In genomic region chr17:23806867-23807266, GRCm38 (mm10) we compare ENCODE assay signal across 8 mouse cellular contexts. TPM values are rescaled to one million over a fixed set of nuclear protein-coding genes. Genes with fewer than 3 reads are reported as not detected.
DNase-seq lines count a peak whose midpoint lies in the region; ATAC-seq and TF ChIP-seq lines count a peak whose summit lies in the region.

No protein-coding gene starts in this region.

- peak overlapping the region; percentile 28 for H3K4me2 ChIP-seq in hindbrain, embryonic 15.5 days
- peak overlapping the region; percentile 22; the same call in 1 of the 2 replicates for H3K4me2 ChIP-seq in liver, embryonic 13.5 days
- H3K4me2 ChIP-seq in stomach, postnatal 0 days (replicated peaks; ENCODE audit: low read depth): peak overlapping the region; percentile 46

- H3K36me3 ChIP-seq in hindbrain, embryonic 15.5 days: peaks cover 40% of the 10 kb centered on the region
- H3K36me3 ChIP-seq in liver, embryonic 13.5 days: peaks cover 54% of the 10 kb centered on the region
- peaks cover 25% of the 10 kb centered on the region for H3K36me3 ChIP-seq in stomach, postnatal 0 days (ENCODE audit: control insufficient read depth, insufficient read depth, low read length)

- 0 out of 2 replicates have a peak overlapping the region, but pooled peaks have one; percentile 11 for H3K9ac ChIP-seq in hindbrain, embryonic 15.5 days
- H3K9ac ChIP-seq in liver, embryonic 13.5 days: no peak overlapping the region
- peak overlapping the region; percentile 18; the same call in 1 of the 2 replicates for H3K9ac ChIP-seq in stomach, postnatal 0 days (ENCODE audit: low read length)

- no peak for ATAC-seq in hindbrain, embryonic 15.5 days (ENCODE audit: low FRiP score, low read depth)
- no peak for ATAC-seq in liver, embryonic 13.5 days (ENCODE audit: low read depth)
- ATAC-seq in stomach, postnatal 0 days (ENCODE audit: low FRiP score, low TSS enrichment): no peak

- no peak for TF ChIP-seq EP300 in stomach, postnatal 0 days (optimal IDR thresholded peaks at IDR 0.05)

- H3K4me3 ChIP-seq in hindbrain, embryonic 15.5 days: no peak overlapping the region
- no peak overlapping the region for H3K4me3 ChIP-seq in liver, embryonic 13.5 days (replicated peaks)
- H3K4me3 ChIP-seq in stomach, postnatal 0 days (ENCODE audit: low read depth, low read length): peak overlapping the region; percentile 12; the same call in 1 of the 2 replicates

- H3K9me3 ChIP-seq in hindbrain, embryonic 15.5 days: no peaks in the 10 kb centered on the region
- no peaks in the 10 kb centered on the region for H3K9me3 ChIP-seq in liver, embryonic 13.5 days (replicated peaks)
- H3K9me3 ChIP-seq in stomach, postnatal 0 days (ENCODE audit: control insufficient read depth, low read length): no peaks in the 10 kb centered on the region

- peaks cover 41% of the 10 kb centered on the region for H3K4me1 ChIP-seq in hindbrain, embryonic 15.5 days (replicated peaks)
- H3K4me1 ChIP-seq in liver, embryonic 13.5 days (replicated peaks): peaks cover 32% of the 10 kb centered on the region
- peaks cover 3% of the 10 kb centered on the region; the same call in 1 of the 2 replicates for H3K4me1 ChIP-seq in stomach, postnatal 0 days (replicated peaks; ENCODE audit: control insufficient read depth, insufficient read depth)

- TF ChIP-seq CTCF in stomach, postnatal 0 days (IDR thresholded peaks at IDR 0.05; ENCODE audit: low read depth): peak; percentile 60

- WGBS in hindbrain, embryonic 15.5 days: 82% methylated on average over 25 of the region's 25 CpGs
- WGBS in liver, embryonic 13.5 days (ENCODE audit: insufficient replicate concordance): 86% methylated on average over 25 of the region's 25 CpGs
- WGBS in stomach, postnatal 0 days: 50% methylated on average over 25 of the region's 25 CpGs

- H3K27me3 ChIP-seq in hindbrain, embryonic 15.5 days: no peaks in the 10 kb centered on the region
- no peaks in the 10 kb centered on the region for H3K27me3 ChIP-seq in liver, embryonic 13.5 days
- H3K27me3 ChIP-seq in stomach, postnatal 0 days (ENCODE audit: control insufficient read depth, insufficient read depth, low read length): no peaks in the 10 kb centered on the region

- DNase-seq in cerebellum, adult 11 months: peak; percentile 58
- no peak for DNase-seq in cerebellum, adult 9-10 months
- peak; percentile 44 for DNase-seq in urinary bladder, adult 2 months (ENCODE audit: low spot score)
- DNase-seq in urinary bladder, postnatal 36 days (ENCODE audit: low spot score in 2 of 2): no peak
- DNase-seq in liver, embryonic 13.5 days: no peak
- DNase-seq in stomach, postnatal 0 days (ENCODE audit: low spot score): peak; percentile 71
- no peak for DNase-seq in layer of hippocampus, postnatal 36 days

- H3K27ac ChIP-seq in hindbrain, embryonic 15.5 days (replicated peaks): no peak overlapping the region
- H3K27ac ChIP-seq in liver, embryonic 13.5 days: no peak overlapping the region
- no peak overlapping the region for H3K27ac ChIP-seq in stomach, postnatal 0 days (replicated peaks)

RNA-seq across cellular contexts. Expression of gene Srrm2, which starts 16.5 kb away (rescaled TPM):
- 540 TPM in 2 replicates for polyA plus RNA-seq in urinary bladder, adult 2 months (2012; rRNA removed)
- 480 and 502 TPM in 2 replicates for polyA plus RNA-seq in hindbrain, embryonic 15.5 days (2015; fragmentation: Nextera tagmentation; extraction: Ambion mirVana)
- 228 and 235 TPM in 2 replicates for polyA plus RNA-seq in liver, embryonic 13.5 days (2015; fragmentation: Nextera tagmentation; extraction: Ambion mirVana)
- polyA plus RNA-seq in stomach, postnatal 0 days (2015; fragmentation: Nextera tagmentation; extraction: Ambion mirVana): 211 and 215 TPM in 2 replicates
- total RNA-seq in layer of hippocampus, postnatal 36 days (2021): 100 to 1,000 TPM; 563 to 606 TPM

RNA-seq across cellular contexts. Expression of gene Flywch2, which starts 21.0 kb away (rescaled TPM):
- polyA plus RNA-seq in urinary bladder, adult 2 months (2012; rRNA removed): 9.0 and 13.2 TPM in 2 replicates
- polyA plus RNA-seq in hindbrain, embryonic 15.5 days (2015; fragmentation: Nextera tagmentation; extraction: Ambion mirVana): 79.4 and 83.9 TPM in 2 replicates
- 1.3 and 1.4 TPM in 2 replicates for polyA plus RNA-seq in liver, embryonic 13.5 days (2015; fragmentation: Nextera tagmentation; extraction: Ambion mirVana)
- 15.9 and 16.4 TPM in 2 replicates for polyA plus RNA-seq in stomach, postnatal 0 days (2015; fragmentation: Nextera tagmentation; extraction: Ambion mirVana)
- total RNA-seq in layer of hippocampus, postnatal 36 days (2021): 10 to 100 TPM in 1 of 2 experiments, 1 to 10 TPM in 1; 9.9 to 11.7 TPM

RNA-seq across cellular contexts. Expression of gene Elob, which starts 22.1 kb away (rescaled TPM):
- polyA plus RNA-seq in urinary bladder, adult 2 months (2012; rRNA removed): 466 and 498 TPM in 2 replicates
- 1,257 and 1,293 TPM in 2 replicates for polyA plus RNA-seq in hindbrain, embryonic 15.5 days (2015; fragmentation: Nextera tagmentation; extraction: Ambion mirVana)
- 535 and 572 TPM in 2 replicates for polyA plus RNA-seq in liver, embryonic 13.5 days (2015; fragmentation: Nextera tagmentation; extraction: Ambion mirVana)
- polyA plus RNA-seq in stomach, postnatal 0 days (2015; fragmentation: Nextera tagmentation; extraction: Ambion mirVana): 881 and 1,013 TPM in 2 replicates
- 100 to 1,000 TPM; 356 to 383 TPM for total RNA-seq in layer of hippocampus, postnatal 36 days (2021)

RNA-seq across cellular contexts. Expression of gene Prss33, which starts 29.0 kb away (rescaled TPM):
- not detected in 2 replicates for polyA plus RNA-seq in urinary bladder, adult 2 months (2012; rRNA removed)
- polyA plus RNA-seq in hindbrain, embryonic 15.5 days (2015; fragmentation: Nextera tagmentation; extraction: Ambion mirVana): 0.17 and 0.35 TPM in 2 replicates
- not detected in 2 replicates for polyA plus RNA-seq in liver, embryonic 13.5 days (2015; fragmentation: Nextera tagmentation; extraction: Ambion mirVana)
- 0.11 TPM in 1 of 2 replicates, not detected in the other for polyA plus RNA-seq in stomach, postnatal 0 days (2015; fragmentation: Nextera tagmentation; extraction: Ambion mirVana)
- not detected for total RNA-seq in layer of hippocampus, postnatal 36 days (2021)

RNA-seq across cellular contexts. Expression of gene Flywch1, which starts 35.5 kb away (rescaled TPM):
- polyA plus RNA-seq in urinary bladder, adult 2 months (2012; rRNA removed): 35.0 and 39.3 TPM in 2 replicates
- polyA plus RNA-seq in hindbrain, embryonic 15.5 days (2015; fragmentation: Nextera tagmentation; extraction: Ambion mirVana): 204 and 209 TPM in 2 replicates
- 12.6 and 13.0 TPM in 2 replicates for polyA plus RNA-seq in liver, embryonic 13.5 days (2015; fragmentation: Nextera tagmentation; extraction: Ambion mirVana)
- polyA plus RNA-seq in stomach, postnatal 0 days (2015; fragmentation: Nextera tagmentation; extraction: Ambion mirVana): 24.2 and 27.3 TPM in 2 replicates
- 100 to 1,000 TPM; 297 to 300 TPM for total RNA-seq in layer of hippocampus, postnatal 36 days (2021)

Comparison
In these comparisons a context has a peak if more than half of its experiments do, and no peak if none do; other contexts are left out.
1. DNase-seq: peak in cerebellum, adult 11 months (single experiment), urinary bladder, adult 2 months (single experiment) and stomach, postnatal 0 days (single experiment); none in cerebellum, adult 9-10 months (single experiment), urinary bladder, postnatal 36 days (0 of 2), liver, embryonic 13.5 days (single experiment) and layer of hippocampus, postnatal 36 days (0 of 2).
2. Peak in every context shown above with its lines, with median percentiles within 50 percentile points of each other: H3K4me2 ChIP-seq.